Mouse (Mus musculus): ENCODE data around the gene Gm20388. TPM values are rescaled to one million over a fixed set of nuclear protein-coding genes. Genes with fewer than 3 reads are reported as not detected.
A peak's percentile ranks its signal among the peaks of the same experiment; 100 is the strongest.

Gm20388 gene
- polyA plus RNA-seq, 1 experiment from 2014 or later, result 7.4 TPM

- H3K27ac ChIP-seq (ENCODE audit: low read length), result no peak overlapping the region
- H3K9me3 ChIP-seq (replicated peaks; ENCODE audit: control insufficient read depth, low read length), result no peaks in the 10 kb centered on the region
- no peak overlapping the region for H3K4me3 ChIP-seq (replicated peaks; ENCODE audit: low read length)
- no peak overlapping the region for H3K9ac ChIP-seq (ENCODE audit: low read length)
- WGBS, result 70% methylated on average over 3 of the region's 3 CpGs
- H3K27me3 ChIP-seq (ENCODE audit: control insufficient read depth, insufficient read depth, low read length), result no peaks in the 10 kb centered on the region
- H3K4me1 ChIP-seq (ENCODE audit: control insufficient read depth, insufficient read depth, low read length), result peaks cover 27% of the 10 kb centered on the region
- no peak overlapping the region for H3K4me2 ChIP-seq (ENCODE audit: low read depth, low read length)
- no peaks in the 10 kb centered on the region for H3K36me3 ChIP-seq (ENCODE audit: control insufficient read depth, insufficient read depth, low read length)
- no peak for ATAC-seq (ENCODE audit: insufficient read depth, low FRiP score)
Measured at GRCm38 (mm10) chr8:122927841-122928240, 3017.2 kb downstream of the Gm20388 start.

GRCm38 (mm10) chr8:122928631-122929224, 3018.1 kb downstream of the Gm20388 start:
- no peak for ATAC-seq (ENCODE audit: insufficient read depth, low FRiP score)

GRCm38 (mm10) chr8:122931834-122932560, 3021.4 kb downstream of the Gm20388 start:
- H3K9me3 ChIP-seq (replicated peaks; ENCODE audit: control insufficient read depth, low read length), result no peaks in the 10 kb centered on the region
- no peak overlapping the region for H3K4me2 ChIP-seq (ENCODE audit: low read depth, low read length)
- H3K27ac ChIP-seq (ENCODE audit: low read length), result peak overlapping the region; percentile 25
- peaks cover 25% of the 10 kb centered on the region for H3K4me1 ChIP-seq (ENCODE audit: control insufficient read depth, insufficient read depth, low read length)
- no peaks in the 10 kb centered on the region for H3K27me3 ChIP-seq (ENCODE audit: control insufficient read depth, insufficient read depth, low read length)
- H3K9ac ChIP-seq (ENCODE audit: low read length), result no peak overlapping the region
- WGBS, result 57% methylated on average over 3 of the region's 3 CpGs
- no peaks in the 10 kb centered on the region for H3K36me3 ChIP-seq (ENCODE audit: control insufficient read depth, insufficient read depth, low read length)
- no peak for ATAC-seq (ENCODE audit: insufficient read depth, low FRiP score)
- H3K4me3 ChIP-seq (replicated peaks; ENCODE audit: low read length), result no peak overlapping the region

More at GRCm38 (mm10) chr8:122928631-122929224, 3018.1 kb downstream of the Gm20388 start:
- no peak overlapping the region for H3K9ac ChIP-seq (ENCODE audit: low read length)
- no peaks in the 10 kb centered on the region for H3K36me3 ChIP-seq (ENCODE audit: control insufficient read depth, insufficient read depth, low read length)
- no peak overlapping the region for H3K4me3 ChIP-seq (replicated peaks; ENCODE audit: low read length)
- 75% methylated on average over 7 of the region's 7 CpGs for WGBS
- no peaks in the 10 kb centered on the region for H3K9me3 ChIP-seq (replicated peaks; ENCODE audit: control insufficient read depth, low read length)
- H3K4me1 ChIP-seq (ENCODE audit: control insufficient read depth, insufficient read depth, low read length), result peaks cover 26% of the 10 kb centered on the region
- no peak overlapping the region for H3K27ac ChIP-seq (ENCODE audit: low read length)
- H3K27me3 ChIP-seq (ENCODE audit: control insufficient read depth, insufficient read depth, low read length), result no peaks in the 10 kb centered on the region
- no peak overlapping the region for H3K4me2 ChIP-seq (ENCODE audit: low read depth, low read length)

GRCm38 (mm10) chr8:122932561-122932959, 3021.9 kb downstream of the Gm20388 start:
- Histone ChIP-seq H3K4me2 (ENCODE audit: low read depth, low read length) (no peak overlapping the region), H3K27ac (ENCODE audit: low read length) (peak overlapping the region; percentile 25), H3K4me1 (ENCODE audit: control insufficient read depth, insufficient read depth, low read length) (peaks cover 27% of the 10 kb centered on the region), H3K4me3 (replicated peaks; ENCODE audit: low read length) (no peak overlapping the region), H3K9ac (ENCODE audit: low read length) (no peak overlapping the region), H3K9me3 (replicated peaks; ENCODE audit: control insufficient read depth, low read length) (no peaks in the 10 kb centered on the region), H3K36me3 (ENCODE audit: control insufficient read depth, insufficient read depth, low read length) (no peaks in the 10 kb centered on the region), H3K27me3 (ENCODE audit: control insufficient read depth, insufficient read depth, low read length) (no peaks in the 10 kb centered on the region)
- WGBS, result 69% methylated on average over 2 of the region's 2 CpGs
- no peak for ATAC-seq (ENCODE audit: insufficient read depth, low FRiP score)

GRCm38 (mm10) chr8:122933973-122934372, 3023.3 kb downstream of the Gm20388 start:
- no peaks in the 10 kb centered on the region for H3K36me3 ChIP-seq (ENCODE audit: control insufficient read depth, insufficient read depth, low read length)
- no peak overlapping the region for H3K4me3 ChIP-seq (replicated peaks; ENCODE audit: low read length)
- H3K4me2 ChIP-seq (ENCODE audit: low read depth, low read length), result no peak overlapping the region
- H3K4me1 ChIP-seq (ENCODE audit: control insufficient read depth, insufficient read depth, low read length), result peaks cover 32% of the 10 kb centered on the region
- ATAC-seq (ENCODE audit: insufficient read depth, low FRiP score), result no peak
- H3K9ac ChIP-seq (ENCODE audit: low read length), result no peak overlapping the region
- H3K27ac ChIP-seq (ENCODE audit: low read length), result no peak overlapping the region
- no peaks in the 10 kb centered on the region for H3K27me3 ChIP-seq (ENCODE audit: control insufficient read depth, insufficient read depth, low read length)
- no peaks in the 10 kb centered on the region for H3K9me3 ChIP-seq (replicated peaks; ENCODE audit: control insufficient read depth, low read length)

GRCm38 (mm10) chr8:122935118-122935517, 3024.5 kb downstream of the Gm20388 start:
- Histone ChIP-seq H3K4me3 (replicated peaks; ENCODE audit: low read length) (no peak overlapping the region), H3K36me3 (ENCODE audit: control insufficient read depth, insufficient read depth, low read length) (no peaks in the 10 kb centered on the region), H3K27me3 (ENCODE audit: control insufficient read depth, insufficient read depth, low read length) (no peaks in the 10 kb centered on the region), H3K9ac (ENCODE audit: low read length) (no peak overlapping the region), H3K4me1 (ENCODE audit: control insufficient read depth, insufficient read depth, low read length) (peaks cover 36% of the 10 kb centered on the region), H3K9me3 (replicated peaks; ENCODE audit: control insufficient read depth, low read length) (no peaks in the 10 kb centered on the region), H3K4me2 (ENCODE audit: low read depth, low read length) (no peak overlapping the region), H3K27ac (ENCODE audit: low read length) (no peak overlapping the region)
- ATAC-seq (ENCODE audit: insufficient read depth, low FRiP score), result no peak
- WGBS, result 79% methylated on average over 1 of the region's 1 CpGs

GRCm38 (mm10) chr8:122935912-122936311, 3025.3 kb downstream of the Gm20388 start:
- no peak for ATAC-seq (ENCODE audit: insufficient read depth, low FRiP score)
- 58% methylated on average over 3 of the region's 3 CpGs for WGBS

GRCm38 (mm10) chr8:122937545-122938053, 3027.0 kb downstream of the Gm20388 start:
- 58% methylated on average over 2 of the region's 2 CpGs for WGBS
- Histone ChIP-seq H3K9ac (ENCODE audit: low read length) (no peak overlapping the region), H3K9me3 (replicated peaks; ENCODE audit: control insufficient read depth, low read length) (no peaks in the 10 kb centered on the region), H3K4me1 (ENCODE audit: control insufficient read depth, insufficient read depth, low read length) (peaks cover 24% of the 10 kb centered on the region), H3K4me2 (ENCODE audit: low read depth, low read length) (no peak overlapping the region), H3K27ac (ENCODE audit: low read length) (no peak overlapping the region), H3K27me3 (ENCODE audit: control insufficient read depth, insufficient read depth, low read length) (no peaks in the 10 kb centered on the region), H3K36me3 (ENCODE audit: control insufficient read depth, insufficient read depth, low read length) (no peaks in the 10 kb centered on the region), H3K4me3 (replicated peaks; ENCODE audit: low read length) (no peak overlapping the region)
- no peak for ATAC-seq (ENCODE audit: insufficient read depth, low FRiP score)

More at GRCm38 (mm10) chr8:122935912-122936311, 3025.3 kb downstream of the Gm20388 start:
- no peaks in the 10 kb centered on the region for H3K9me3 ChIP-seq (replicated peaks; ENCODE audit: control insufficient read depth, low read length)
- no peak overlapping the region for H3K4me3 ChIP-seq (replicated peaks; ENCODE audit: low read length)
- peaks cover 36% of the 10 kb centered on the region for H3K4me1 ChIP-seq (ENCODE audit: control insufficient read depth, insufficient read depth, low read length)
- no peak overlapping the region for H3K27ac ChIP-seq (ENCODE audit: low read length)
- H3K9ac ChIP-seq (ENCODE audit: low read length), result no peak overlapping the region
- no peaks in the 10 kb centered on the region for H3K36me3 ChIP-seq (ENCODE audit: control insufficient read depth, insufficient read depth, low read length)
- H3K4me2 ChIP-seq (ENCODE audit: low read depth, low read length), result no peak overlapping the region
- H3K27me3 ChIP-seq (ENCODE audit: control insufficient read depth, insufficient read depth, low read length), result no peaks in the 10 kb centered on the region

- H3K4me1 ChIP-seq (ENCODE audit: control insufficient read depth, insufficient read depth, low read length), result peaks cover 21% of the 10 kb centered on the region
- no peak for ATAC-seq (ENCODE audit: insufficient read depth, low FRiP score)
- no peaks in the 10 kb centered on the region for H3K9me3 ChIP-seq (replicated peaks; ENCODE audit: control insufficient read depth, low read length)
- no peak overlapping the region for H3K27ac ChIP-seq (ENCODE audit: low read length)
- no peaks in the 10 kb centered on the region for H3K36me3 ChIP-seq (ENCODE audit: control insufficient read depth, insufficient read depth, low read length)
- H3K27me3 ChIP-seq (ENCODE audit: control insufficient read depth, insufficient read depth, low read length), result no peaks in the 10 kb centered on the region
- no peak overlapping the region for H3K4me2 ChIP-seq (ENCODE audit: low read depth, low read length)
- no peak overlapping the region for H3K4me3 ChIP-seq (replicated peaks; ENCODE audit: low read length)
- WGBS, result 74% methylated on average over 3 of the region's 3 CpGs
- H3K9ac ChIP-seq (ENCODE audit: low read length), result no peak overlapping the region
Measured at GRCm38 (mm10) chr8:122938170-122938569, 3027.5 kb downstream of the Gm20388 start.
